Mouse (Mus musculus) 3134 (cell line): Measurements from ENCODE around the gene Ssbp2.
A peak's percentile ranks its signal among the peaks of the same experiment; 100 is the strongest.

ENCODE experiments used
- DNase-seq: peaks from one replicate; pipeline ENCODE4 v3.0.0-alpha.2; 2011; ENCODE audit warnings: low spot score; ENCODE audit not compliant: insufficient read length; ENCODE audit errors: extremely low read depth

The Ssbp2 gene

GRCm38 (mm10) chr13:91459896-91460620 is at the start of gene Ssbp2:
Gene Ssbp2, plus strand, starts transcription at chr13:91460283.
- peak; percentile 85 for DNase-seq

GRCm38 (mm10) chr13:91413752-91414503 is 46.2 kb upstream of the Ssbp2 start:
- no peak for DNase-seq

- DNase-seq = peak; percentile 5
These were observed 44.2 kb upstream of the Ssbp2 start for GRCm38 (mm10) chr13:91415896-91416295.

GRCm38 (mm10) chr13:91416698-91417097 is 43.4 kb upstream of the Ssbp2 start:
- no peak for DNase-seq

- DNase-seq = no peak
These were observed 38.6 kb upstream of the Ssbp2 start for GRCm38 (mm10) chr13:91421387-91421949.

- no peak for DNase-seq
These were observed 29.2 kb upstream of the Ssbp2 start for GRCm38 (mm10) chr13:91430867-91431266.

- DNase-seq = no peak
These were observed 28.4 kb upstream of the Ssbp2 start for GRCm38 (mm10) chr13:91431392-91432355.

GRCm38 (mm10) chr13:91433021-91433420 is 27.1 kb upstream of the Ssbp2 start:
- DNase-seq = no peak

GRCm38 (mm10) chr13:91437931-91438330 is 22.2 kb upstream of the Ssbp2 start:
- DNase-seq = no peak

GRCm38 (mm10) chr13:91441476-91441875 is 18.6 kb upstream of the Ssbp2 start:
- no peak for DNase-seq

- no peak for DNase-seq
These were observed 13.4 kb upstream of the Ssbp2 start for GRCm38 (mm10) chr13:91446728-91447127.

- no peak for DNase-seq
These were observed 11.1 kb upstream of the Ssbp2 start for GRCm38 (mm10) chr13:91448936-91449335.

GRCm38 (mm10) chr13:91451405-91452166 is 8.5 kb upstream of the Ssbp2 start:
- no peak for DNase-seq

GRCm38 (mm10) chr13:91452269-91452668 is 7.8 kb upstream of the Ssbp2 start:
- no peak for DNase-seq

- no peak for DNase-seq
These were observed 6.8 kb upstream of the Ssbp2 start for GRCm38 (mm10) chr13:91453236-91453635.

GRCm38 (mm10) chr13:91456041-91456440 is 4.0 kb upstream of the Ssbp2 start:
- peak; percentile 23 for DNase-seq

GRCm38 (mm10) chr13:91456735-91457134 is 3.3 kb upstream of the Ssbp2 start:
- DNase-seq = no peak

- DNase-seq = no peak
These were observed 2.1 kb upstream of the Ssbp2 start for GRCm38 (mm10) chr13:91457974-91458373.

- DNase-seq = no peak
These were observed 594 bp upstream of the Ssbp2 start for GRCm38 (mm10) chr13:91459489-91459888.
